Mouse (Mus musculus): Measurements from ENCODE around the gene Nlrc5. TPM values are rescaled to one million over a fixed set of nuclear protein-coding genes. Genes with fewer than 3 reads are reported as not detected.
A peak's percentile ranks its signal among the peaks of the same experiment; 100 is the strongest.

Nlrc5 gene
- polyA plus RNA-seq, 1 experiment from 2014 or later: 0.11 TPM

DNA sequence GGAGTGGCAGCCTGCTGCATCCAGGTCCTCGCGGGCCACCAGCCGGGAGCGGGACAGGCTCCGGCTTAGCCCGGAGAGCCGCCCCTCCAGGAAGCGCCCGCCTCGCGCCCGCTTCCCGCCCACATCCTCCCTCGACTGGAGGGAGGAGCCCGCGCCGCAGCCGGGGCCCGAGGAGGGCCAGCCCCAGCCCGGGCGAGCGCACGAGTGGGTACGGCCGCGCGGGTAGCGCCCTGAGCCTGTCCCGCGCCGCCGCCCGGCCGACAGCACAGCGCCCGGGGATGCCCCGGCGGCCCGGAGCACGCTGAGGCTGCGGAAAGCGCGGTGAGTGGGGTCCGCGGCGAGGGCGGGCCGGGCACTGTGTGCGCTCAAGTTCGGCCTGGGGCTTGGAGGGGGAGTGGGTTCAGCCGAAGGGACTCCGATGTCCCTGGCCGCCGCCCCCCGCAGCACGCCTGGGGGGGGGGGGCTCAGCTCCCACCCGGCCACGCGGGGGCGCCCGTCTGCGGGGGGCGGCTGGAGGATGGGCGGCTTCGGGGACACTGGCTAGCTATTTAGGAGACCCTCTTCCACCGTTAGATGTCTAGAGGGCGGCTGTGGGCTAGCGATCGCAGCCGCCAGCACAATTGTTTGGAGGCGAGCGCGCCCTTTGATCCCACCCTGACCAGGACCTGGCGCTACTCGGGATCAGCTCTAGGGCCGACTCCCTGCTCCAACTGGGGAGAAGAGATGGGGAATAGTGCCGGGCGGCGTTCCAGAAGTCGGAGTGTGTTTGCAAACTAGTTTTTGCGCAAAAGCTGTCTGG lies 98.9 kb downstream of the Nlrc5 start, which contains the start of gene Cpne2:
TSS of gene Cpne2 (plus strand) at position 118 of the 799 bp plus-strand sequence.
- Histone ChIP-seq H3K4me3 (ENCODE audit: low read depth, low read length) (peak within 1 kb of the TSS; percentile 64), H3K4me2 (peak within 1 kb of the TSS; percentile 97), H3K27me3 (ENCODE audit: insufficient read depth, low read length) (peaks cover 17% of the 10 kb centered on the region), H3K9ac (peak within 1 kb of the TSS; percentile 70), H3K4me1 (ENCODE audit: insufficient read depth) (no peaks in the 10 kb centered on the region), H3K27ac (ENCODE audit: low read depth) (no peak within 1 kb of the TSS), H3K36me3 (ENCODE audit: insufficient read depth) (no peaks in the 10 kb centered on the region), H3K9me3 (ENCODE audit: low read depth, low read length) (no peaks in the 10 kb centered on the region)
- ATAC-seq (ENCODE audit: insufficient read depth) (peak; percentile 92), DNase-seq (peak; percentile 83)
- no peak; the same call in 1 of the 2 replicates for TF ChIP-seq CTCF (IDR thresholded peaks at IDR 0.05; ENCODE audit: low read depth)
- under 1% methylated on average over 73 of the region's 81 CpGs for WGBS

DNA sequence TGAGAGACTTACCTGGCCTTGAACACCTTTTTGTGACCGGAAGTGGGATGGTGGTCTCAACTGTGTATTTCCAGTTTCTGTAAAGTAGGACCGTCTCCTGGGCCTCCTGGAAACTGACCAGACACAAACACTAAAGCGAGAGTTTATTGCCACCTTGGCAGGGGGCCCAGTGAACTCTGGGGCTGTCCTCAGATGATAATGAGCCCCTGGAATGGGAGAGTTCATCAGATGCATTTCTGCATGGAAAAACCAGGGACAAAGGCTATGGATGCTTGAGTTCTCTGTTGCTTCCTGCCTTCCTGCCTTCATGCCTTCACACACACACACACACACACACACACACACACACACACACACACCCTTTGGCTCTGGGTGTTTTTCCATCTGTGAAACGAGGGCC lies 100.5 kb downstream of the Nlrc5 start:
- H3K4me2 ChIP-seq: no peak overlapping the region
- ATAC-seq (ENCODE audit: insufficient read depth): no peak
- WGBS: 27% methylated on average over 4 of the region's 4 CpGs
- DNase-seq: peak; percentile 44
- no peak overlapping the region for H3K9ac ChIP-seq
- peaks cover 17% of the 10 kb centered on the region for H3K27me3 ChIP-seq (ENCODE audit: insufficient read depth, low read length)
- no peak overlapping the region for H3K4me3 ChIP-seq (ENCODE audit: low read depth, low read length)
- TF ChIP-seq CTCF (IDR thresholded peaks at IDR 0.05; ENCODE audit: low read depth): no peak
- H3K36me3 ChIP-seq (ENCODE audit: insufficient read depth): no peaks in the 10 kb centered on the region
- H3K9me3 ChIP-seq (ENCODE audit: low read depth, low read length): no peaks in the 10 kb centered on the region
- H3K27ac ChIP-seq (ENCODE audit: low read depth): no peak overlapping the region
- no peaks in the 10 kb centered on the region for H3K4me1 ChIP-seq (ENCODE audit: insufficient read depth)

DNA sequence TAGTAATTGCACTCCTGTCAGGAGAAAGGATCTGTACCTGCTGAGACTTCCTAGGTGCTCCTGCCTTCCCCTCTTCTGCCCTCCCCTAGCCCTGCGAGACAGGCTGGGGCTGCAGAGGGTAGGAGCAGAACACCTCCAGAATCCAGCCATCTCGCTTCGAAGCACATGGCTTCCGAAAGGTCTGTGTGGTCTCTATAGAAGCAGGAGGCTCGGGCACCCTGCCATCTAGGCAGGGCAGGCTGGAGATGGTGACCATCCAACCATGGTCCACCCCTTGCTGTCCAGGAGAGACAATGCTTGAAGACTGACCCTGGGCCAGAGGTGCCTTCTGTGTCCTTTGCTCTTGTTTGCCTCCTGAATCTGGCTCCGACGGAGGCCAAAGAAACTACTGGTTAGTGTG lies 101.5 kb downstream of the Nlrc5 start:
- no peaks in the 10 kb centered on the region for H3K4me1 ChIP-seq (ENCODE audit: insufficient read depth)
- H3K36me3 ChIP-seq (ENCODE audit: insufficient read depth): no peaks in the 10 kb centered on the region
- H3K27ac ChIP-seq (ENCODE audit: low read depth): no peak overlapping the region
- H3K27me3 ChIP-seq (ENCODE audit: insufficient read depth, low read length): peaks cover 17% of the 10 kb centered on the region
- 77% methylated on average over 7 of the region's 7 CpGs for WGBS
- H3K4me2 ChIP-seq: no peak overlapping the region
- DNase-seq (no peak), ATAC-seq (ENCODE audit: insufficient read depth) (no peak)
- no peak for TF ChIP-seq CTCF (IDR thresholded peaks at IDR 0.05; ENCODE audit: low read depth)
- no peak overlapping the region for H3K9ac ChIP-seq
- H3K4me3 ChIP-seq (ENCODE audit: low read depth, low read length): no peak overlapping the region
- H3K9me3 ChIP-seq (ENCODE audit: low read depth, low read length): no peaks in the 10 kb centered on the region

DNA sequence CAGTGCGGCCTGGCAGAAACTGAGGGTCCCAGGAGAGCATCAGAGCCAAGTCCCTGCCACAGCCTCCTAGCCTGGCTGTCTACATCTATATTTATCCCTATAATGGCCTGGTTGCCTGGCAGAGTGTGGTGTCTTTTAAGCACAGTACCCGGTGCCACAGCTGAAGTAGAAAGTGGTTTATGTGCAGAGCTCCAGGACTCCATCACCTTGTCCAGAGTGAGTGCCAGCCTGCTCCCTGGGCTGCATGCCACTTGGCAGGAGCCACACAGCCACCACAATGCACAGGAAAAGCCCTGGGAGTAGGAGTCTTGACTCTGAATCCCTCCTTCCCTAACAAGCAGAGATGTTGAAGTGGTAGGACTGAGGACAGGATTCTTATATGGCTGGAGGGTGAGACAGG lies 103.3 kb downstream of the Nlrc5 start:
- Histone ChIP-seq H3K9ac (no peak overlapping the region), H3K27ac (ENCODE audit: low read depth) (no peak overlapping the region), H3K4me3 (ENCODE audit: low read depth, low read length) (no peak overlapping the region), H3K4me2 (no peak overlapping the region), H3K9me3 (ENCODE audit: low read depth, low read length) (no peaks in the 10 kb centered on the region), H3K27me3 (ENCODE audit: insufficient read depth, low read length) (peaks cover 12% of the 10 kb centered on the region), H3K4me1 (ENCODE audit: insufficient read depth) (no peaks in the 10 kb centered on the region), H3K36me3 (ENCODE audit: insufficient read depth) (no peaks in the 10 kb centered on the region)
- no peak for TF ChIP-seq CTCF (IDR thresholded peaks at IDR 0.05; ENCODE audit: low read depth)
- WGBS: 79% methylated on average over 2 of the region's 2 CpGs
- ATAC-seq (ENCODE audit: insufficient read depth) (no peak), DNase-seq (no peak)

DNA sequence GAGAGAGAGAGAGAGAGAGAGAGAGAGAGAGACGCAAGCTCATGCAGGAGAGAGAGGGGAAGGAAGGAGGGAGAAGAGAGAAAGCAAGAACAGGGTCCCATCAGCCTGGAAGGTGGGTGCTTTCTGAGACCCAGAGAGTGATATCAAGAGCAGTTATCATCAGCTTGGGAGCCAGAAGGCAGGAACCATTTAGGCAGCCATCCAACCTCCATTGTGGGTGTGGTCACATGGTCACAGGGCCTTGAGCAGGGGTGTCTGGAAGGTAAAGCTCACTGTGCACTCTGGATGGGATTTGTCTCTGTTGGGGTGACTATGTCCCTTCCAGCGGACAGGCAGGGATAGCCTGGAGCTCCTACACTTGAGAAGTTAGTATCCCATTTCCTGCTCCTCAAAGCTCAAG lies 105.9 kb downstream of the Nlrc5 start:
- DNase-seq: no peak
- Histone ChIP-seq H3K4me3 (ENCODE audit: low read depth, low read length) (no peak overlapping the region), H3K9ac (no peak overlapping the region), H3K9me3 (ENCODE audit: low read depth, low read length) (no peaks in the 10 kb centered on the region), H3K36me3 (ENCODE audit: insufficient read depth) (no peaks in the 10 kb centered on the region), H3K4me2 (no peak overlapping the region), H3K4me1 (ENCODE audit: insufficient read depth) (no peaks in the 10 kb centered on the region), H3K27ac (ENCODE audit: low read depth) (no peak overlapping the region), H3K27me3 (ENCODE audit: insufficient read depth, low read length) (no peaks in the 10 kb centered on the region)
- no peak for TF ChIP-seq CTCF (IDR thresholded peaks at IDR 0.05; ENCODE audit: low read depth)
- WGBS: 74% methylated on average over 2 of the region's 2 CpGs
- no peak for ATAC-seq (ENCODE audit: insufficient read depth)

DNA sequence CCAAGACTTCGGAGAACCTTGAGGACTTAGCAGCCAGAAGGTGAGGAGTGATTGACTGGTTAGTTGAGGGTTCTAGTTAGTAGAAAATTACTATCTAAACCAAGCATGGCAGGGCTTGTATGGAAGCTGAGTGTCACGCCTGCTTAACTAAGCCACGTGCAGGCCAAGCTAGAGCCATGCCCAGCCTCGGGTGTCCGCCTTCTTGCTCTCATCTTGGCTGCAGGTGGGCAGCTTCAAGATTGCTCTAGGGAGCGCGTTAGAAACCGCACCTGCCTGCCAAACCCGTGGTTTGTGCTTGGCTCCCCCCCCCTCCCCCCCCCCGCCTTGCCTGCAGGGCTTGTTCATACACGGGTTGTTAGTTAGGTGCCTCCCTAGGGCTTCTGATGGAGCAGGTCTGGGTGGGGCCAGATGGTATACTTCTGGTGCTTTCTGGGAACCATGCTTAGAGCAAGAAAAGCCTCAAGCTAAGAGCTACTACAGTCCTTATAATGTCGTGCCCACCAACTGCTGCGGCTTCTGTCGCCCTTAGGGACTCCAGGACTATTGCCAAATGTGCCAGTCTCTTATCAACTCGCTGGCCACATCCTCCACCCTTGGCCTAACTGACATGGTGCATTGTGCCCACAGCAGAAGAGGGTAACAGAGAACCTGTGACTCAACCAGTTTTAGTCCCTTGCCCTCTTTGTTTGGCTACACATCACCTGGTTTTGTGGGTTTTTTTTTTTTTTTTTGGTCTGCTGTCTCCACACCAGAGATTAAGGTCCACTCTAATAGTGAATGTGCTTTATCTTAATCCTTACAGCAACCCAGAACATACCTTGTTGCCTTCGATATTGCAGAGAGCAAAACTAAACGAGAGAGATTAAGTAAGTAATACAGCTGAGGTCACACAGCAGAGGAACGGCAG lies 107.0 kb downstream of the Nlrc5 start:
- no peak overlapping the region for H3K4me2 ChIP-seq
- no peak for TF ChIP-seq CTCF (IDR thresholded peaks at IDR 0.05; ENCODE audit: low read depth)
- H3K4me3 ChIP-seq (ENCODE audit: low read depth, low read length): no peak overlapping the region
- DNase-seq (no peak), ATAC-seq (ENCODE audit: insufficient read depth) (no peak)
- no peak overlapping the region for H3K27ac ChIP-seq (ENCODE audit: low read depth)
- no peaks in the 10 kb centered on the region for H3K36me3 ChIP-seq (ENCODE audit: insufficient read depth)
- no peaks in the 10 kb centered on the region for H3K4me1 ChIP-seq (ENCODE audit: insufficient read depth)
- WGBS: 65% methylated on average over 18 of the region's 18 CpGs
- no peak overlapping the region for H3K9ac ChIP-seq
- no peaks in the 10 kb centered on the region for H3K27me3 ChIP-seq (ENCODE audit: insufficient read depth, low read length)
- H3K9me3 ChIP-seq (ENCODE audit: low read depth, low read length): no peaks in the 10 kb centered on the region

DNA sequence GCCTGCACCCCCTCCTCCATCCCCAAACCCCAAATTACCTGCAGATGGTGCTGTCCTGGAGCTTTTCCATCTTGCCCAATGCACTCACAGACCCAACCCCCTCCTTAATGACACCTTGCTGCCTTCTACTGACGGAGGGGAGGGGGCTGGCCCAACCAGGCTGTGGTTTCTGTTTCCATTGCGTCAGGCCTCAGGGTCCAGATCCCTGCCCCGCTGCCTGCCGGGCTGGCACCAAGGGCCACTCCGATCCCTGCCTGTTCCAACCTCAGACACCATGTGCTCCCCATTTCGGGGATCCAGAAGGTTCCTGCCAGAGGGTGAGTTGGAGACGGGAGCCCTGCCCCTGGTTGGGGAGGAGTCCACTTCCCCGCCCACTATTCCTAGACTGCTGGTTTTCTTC lies 109.8 kb downstream of the Nlrc5 start:
- Histone ChIP-seq H3K36me3 (ENCODE audit: insufficient read depth) (no peaks in the 10 kb centered on the region), H3K27ac (ENCODE audit: low read depth) (no peak overlapping the region), H3K4me1 (ENCODE audit: insufficient read depth) (no peaks in the 10 kb centered on the region), H3K9me3 (ENCODE audit: low read depth, low read length) (no peaks in the 10 kb centered on the region), H3K4me2 (no peak overlapping the region), H3K4me3 (ENCODE audit: low read depth, low read length) (no peak overlapping the region), H3K9ac (no peak overlapping the region), H3K27me3 (ENCODE audit: insufficient read depth, low read length) (no peaks in the 10 kb centered on the region)
- no peak for DNase-seq
- 58% methylated on average over 8 of the region's 8 CpGs for WGBS
- ATAC-seq (ENCODE audit: insufficient read depth): no peak
- no peak for TF ChIP-seq CTCF (IDR thresholded peaks at IDR 0.05; ENCODE audit: low read depth)

All from lung, embryonic 14.5 days (tissue).